8 mouse cellular contexts compared by ENCODE assay signal in the genomic region with DNA sequence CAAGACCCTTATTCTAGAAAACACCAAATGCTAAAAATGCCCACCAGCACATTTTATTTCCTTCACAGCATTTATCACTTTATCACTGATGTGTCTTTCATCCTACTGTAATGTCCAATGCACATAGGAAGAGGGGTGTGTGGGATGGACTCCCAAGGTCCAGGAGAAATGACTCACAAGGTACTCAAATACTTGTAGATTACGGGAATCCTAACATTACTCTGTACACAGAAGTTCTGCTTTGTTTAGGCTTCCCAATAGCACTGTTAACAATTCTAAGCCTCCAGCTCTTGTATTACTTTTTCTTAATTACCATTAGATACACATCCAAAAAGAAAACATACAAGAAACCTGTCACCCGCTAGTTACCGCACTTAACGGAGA. TPM values are rescaled to one million over a fixed set of nuclear protein-coding genes. Genes with fewer than 3 reads are reported as not detected.
A peak's percentile ranks its signal among the peaks of the same experiment; 100 is the strongest.
DNase-seq lines count a peak whose midpoint lies in the region; ATAC-seq and TF ChIP-seq lines count a peak whose summit lies in the region.

No protein-coding gene starts in this region.

- 1% methylated on average over 4 of the region's 4 CpGs for WGBS in heart, embryonic 12.5 days
- under 1% methylated on average over 4 of the region's 4 CpGs for WGBS in forebrain, postnatal 0 days
- 0% methylated on average over 4 of the region's 4 CpGs for WGBS in liver, embryonic 16.5 days (ENCODE audit: insufficient replicate concordance)

- H3K9ac ChIP-seq in heart, embryonic 12.5 days: peak overlapping the region; percentile 99
- H3K9ac ChIP-seq in ES-Bruce4 (ENCODE audit: low read depth, poor library complexity, severe bottlenecking): peak overlapping the region; percentile 98
- H3K9ac ChIP-seq in forebrain, postnatal 0 days: peak overlapping the region; percentile 99
- H3K9ac ChIP-seq in liver, embryonic 16.5 days (ENCODE audit: low read depth, low read length): peak overlapping the region; percentile 92

- no peak for TF ChIP-seq CTCF in ES-Bruce4 (IDR thresholded peaks at IDR 0.05; ENCODE audit: low read depth, low read length)
- no peak for TF ChIP-seq CTCF in forebrain, postnatal 0 days (IDR thresholded peaks at IDR 0.05; ENCODE audit: low read depth)

- H3K4me1 ChIP-seq in heart, embryonic 12.5 days (replicated peaks): peaks cover 13% of the 10 kb centered on the region
- H3K4me1 ChIP-seq in ES-Bruce4 (ENCODE audit: control insufficient read depth, insufficient read depth, low read length): no peaks in the 10 kb centered on the region
- H3K4me1 ChIP-seq in forebrain, postnatal 0 days (ENCODE audit: insufficient read depth): peaks cover 14% of the 10 kb centered on the region; the same call in 1 of the 2 replicates
- H3K4me1 ChIP-seq in liver, embryonic 16.5 days (ENCODE audit: control insufficient read depth, low read depth, low read length): peaks cover 5% of the 10 kb centered on the region; the same call in 1 of the 2 replicates

- no peak for TF ChIP-seq EP300 in ES-Bruce4 (IDR thresholded peaks at IDR 0.05; ENCODE audit: insufficient read depth, low read depth, low read length)

- peak overlapping the region; percentile 74 for H3K4me2 ChIP-seq in heart, embryonic 12.5 days
- peak overlapping the region; percentile 56 for H3K4me2 ChIP-seq in forebrain, postnatal 0 days (ENCODE audit: low read depth)
- H3K4me2 ChIP-seq in liver, embryonic 16.5 days (ENCODE audit: low read depth, low read length): peak overlapping the region; percentile 90

- H3K9me3 ChIP-seq in heart, embryonic 12.5 days (replicated peaks): no peaks in the 10 kb centered on the region
- H3K9me3 ChIP-seq in ES-Bruce4 (replicated peaks; ENCODE audit: control insufficient read depth, insufficient read depth, low read length, poor library complexity, severe bottlenecking): no peaks in the 10 kb centered on the region
- H3K9me3 ChIP-seq in forebrain, postnatal 0 days (ENCODE audit: low read length): no peaks in the 10 kb centered on the region
- no peaks in the 10 kb centered on the region for H3K9me3 ChIP-seq in liver, embryonic 16.5 days (replicated peaks; ENCODE audit: control insufficient read depth, low read length)

- no peaks in the 10 kb centered on the region for H3K36me3 ChIP-seq in heart, embryonic 12.5 days
- H3K36me3 ChIP-seq in ES-Bruce4 (ENCODE audit: control insufficient read depth, insufficient read depth, low read length, poor library complexity, severe bottlenecking): no peaks in the 10 kb centered on the region; the same call in 1 of the 2 replicates
- H3K36me3 ChIP-seq in forebrain, postnatal 0 days (ENCODE audit: insufficient read depth): no peaks in the 10 kb centered on the region
- H3K36me3 ChIP-seq in liver, embryonic 16.5 days (ENCODE audit: control insufficient read depth, insufficient read depth): no peaks in the 10 kb centered on the region

- DNase-seq in heart, postnatal 4 days: no peak
- no peak for DNase-seq in forebrain, postnatal 0 days
- DNase-seq in adrenal gland, adult 2 months: no peak
- DNase-seq in layer of hippocampus, adult 11-12 months (ENCODE audit: low spot score): no peak

- peak overlapping the region; percentile 100 for H3K27ac ChIP-seq in heart, embryonic 12.5 days (ENCODE audit: poor library complexity, severe bottlenecking)
- peak overlapping the region; percentile 37 for H3K27ac ChIP-seq in ES-Bruce4 (ENCODE audit: insufficient read depth, low read length)
- H3K27ac ChIP-seq in forebrain, postnatal 0 days (ENCODE audit: low read depth, low read length): peak overlapping the region; percentile 100
- peak overlapping the region; percentile 93 for H3K27ac ChIP-seq in liver, embryonic 16.5 days (ENCODE audit: low read length)

- peak overlapping the region; percentile 97 for H3K4me3 ChIP-seq in heart, embryonic 12.5 days
- H3K4me3 ChIP-seq in ES-Bruce4 (ENCODE audit: low read depth, low read length): peak overlapping the region; percentile 78
- H3K4me3 ChIP-seq in forebrain, postnatal 0 days (ENCODE audit: low read depth, low read length): peak overlapping the region; percentile 98
- H3K4me3 ChIP-seq in liver, embryonic 16.5 days (ENCODE audit: low read depth, low read length): peak overlapping the region; percentile 88

- no peak for TF ChIP-seq POLR2A in ES-Bruce4 (IDR thresholded peaks at IDR 0.05; ENCODE audit: insufficient read depth, low read length)

- ATAC-seq in heart, embryonic 12.5 days (ENCODE audit: insufficient number of reproducible peaks, low FRiP score): no peak
- ATAC-seq in forebrain, postnatal 0 days: no peak
- ATAC-seq in liver, embryonic 16.5 days (ENCODE audit: low read depth): no peak
- no peak for ATAC-seq in monocyte, adult 5-6 weeks (replicated peaks; ENCODE audit: insufficient number of reproducible peaks, low FRiP score, low TSS enrichment, poor library complexity, severe bottlenecking)

- H3K27me3 ChIP-seq in heart, embryonic 12.5 days (replicated peaks): no peaks in the 10 kb centered on the region
- no peaks in the 10 kb centered on the region for H3K27me3 ChIP-seq in ES-Bruce4 (ENCODE audit: control insufficient read depth, insufficient read depth, low read length, poor library complexity, severe bottlenecking)
- no peaks in the 10 kb centered on the region for H3K27me3 ChIP-seq in forebrain, postnatal 0 days (ENCODE audit: insufficient read depth, low read length)
- H3K27me3 ChIP-seq in liver, embryonic 16.5 days (ENCODE audit: control insufficient read depth, insufficient read depth, low read depth, low read length): no peaks in the 10 kb centered on the region

RNA-seq across cellular contexts. Expression of gene Slc39a10, which starts 40.4 kb away (rescaled TPM):
- 38.7 and 41.8 TPM in 2 replicates for polyA plus RNA-seq in heart, embryonic 12.5 days (2016; fragmentation: Nextera tagmentation; extraction: Ambion mirVana)
- total RNA-seq in heart, postnatal 4 days (2021): 10 to 100 TPM; 21.1 to 25.3 TPM
- 62.9 and 65.6 TPM in 2 replicates for polyA plus RNA-seq in ES-Bruce4 (2011; ENCODE audit: insufficient read depth, insufficient read length, low read depth, missing spikeins)
- 70.0 and 79.9 TPM in 2 replicates for total RNA-seq in forebrain, postnatal 0 days (2014; rRNA removed)
- 36.3 and 48.3 TPM in 2 replicates for polyA plus RNA-seq in forebrain, postnatal 0 days (2015; fragmentation: Nextera tagmentation; extraction: Ambion mirVana)
- polyA plus RNA-seq in liver, embryonic 16.5 days (2015; fragmentation: Nextera tagmentation; extraction: Ambion mirVana): 2.4 and 2.7 TPM in 2 replicates
- 9.0 to 19.3 TPM (median 13.2 TPM) in 3 replicates for total RNA-seq in monocyte, adult 5-6 weeks (2017)
- 10 to 100 TPM; 25.5 to 26.6 TPM for total RNA-seq in adrenal gland, adult 2 months (2021)
- 3.3 and 4.1 TPM in 2 replicates for polyA plus RNA-seq in adrenal gland, adult 2 months (2012; rRNA removed)

Comparison
In these comparisons a context has a peak if more than half of its experiments do, and no peak if none do; other contexts are left out.
1. H3K27ac ChIP-seq: peak in every context shown above with its lines; median percentile 100 in heart, embryonic 12.5 days; 100 in forebrain, postnatal 0 days; 93 in liver, embryonic 16.5 days; 37 in ES-Bruce4.